Mouse (Mus musculus): ENCODE data around the gene Rph3a. TPM values are rescaled to one million over a fixed set of nuclear protein-coding genes. Genes with fewer than 3 reads are reported as not detected.
"Not testable (repeated sequence)": the region's sequence is repeated elsewhere in the genome, so short reads cannot be mapped to it uniquely, and the experiment has no call there.

The Rph3a gene
- polyA plus RNA-seq, 1 experiment = 0.31 TPM

- DNase-seq (ENCODE audit: low read depth, low spot score) = no peak
- 88% methylated on average over 2 of the region's 2 CpGs for WGBS
Observed at GRCm38 (mm10) chr5:120980116-120980515, 29.8 kb downstream of the Rph3a start.

DNA sequence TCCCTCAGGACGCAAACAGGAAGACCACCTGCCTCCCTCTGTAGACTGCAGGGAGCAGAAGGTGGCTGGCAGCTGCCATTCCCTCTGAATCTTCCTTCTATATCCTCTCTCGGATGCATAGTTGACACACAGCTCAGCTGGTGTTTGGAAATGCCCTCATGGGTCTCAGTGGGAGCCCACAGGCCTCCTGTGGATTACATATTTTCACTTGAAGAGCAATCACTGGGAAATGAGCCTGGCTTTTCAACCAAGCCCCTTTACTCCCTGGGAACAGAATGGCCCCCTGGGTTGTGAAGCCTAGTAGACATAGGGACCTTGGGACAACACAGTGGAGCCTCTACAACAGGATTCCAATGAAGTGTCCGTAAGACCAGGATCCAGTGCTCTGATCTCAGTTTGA, 33.8 kb downstream of the Rph3a start:
- WGBS = 42% methylated on average over 3 of the region's 3 CpGs
- no peak for DNase-seq (ENCODE audit: low read depth, low spot score)

DNA sequence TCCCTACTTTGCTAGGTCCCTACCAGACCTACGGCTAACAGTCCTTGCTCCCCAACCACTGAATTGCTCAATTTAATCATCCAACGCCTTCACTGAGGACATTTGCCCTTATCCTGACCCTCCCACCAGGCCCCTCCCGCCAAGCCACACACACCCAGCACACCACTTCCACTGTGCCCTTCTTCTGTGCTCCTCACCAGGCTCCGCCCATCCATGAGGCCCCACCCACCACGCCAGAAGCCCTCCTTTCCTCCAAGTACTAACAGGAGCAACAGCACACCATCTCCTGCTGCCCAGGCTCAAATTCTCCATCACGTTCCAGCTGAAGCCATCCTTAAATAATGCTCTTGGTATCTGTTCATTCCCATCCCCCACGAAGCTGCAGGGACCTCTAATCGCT, 35.4 kb downstream of the Rph3a start:
- WGBS = 39% methylated on average over 8 of the region's 8 CpGs
- no peak for DNase-seq (ENCODE audit: low read depth, low spot score)

- WGBS = 61% methylated on average over 6 of the region's 6 CpGs
- DNase-seq (ENCODE audit: low read depth, low spot score) = no peak
Observed at GRCm38 (mm10) chr5:120972278-120972677, 37.6 kb downstream of the Rph3a start.

GRCm38 (mm10) chr5:120971326-120971725, 38.6 kb downstream of the Rph3a start:
- 69% methylated on average over 1 of the region's 1 CpGs for WGBS
- DNase-seq (ENCODE audit: low read depth, low spot score) = no peak

- WGBS = 4% methylated on average over 4 of the region's 4 CpGs
- DNase-seq (ENCODE audit: low read depth, low spot score) = no peak
Observed at GRCm38 (mm10) chr5:120969703-120970102, 40.2 kb downstream of the Rph3a start.

- no peak for DNase-seq (ENCODE audit: low read depth, low spot score)
- WGBS = 78% methylated on average over 8 of the region's 8 CpGs
Observed at GRCm38 (mm10) chr5:120968799-120969198, 41.1 kb downstream of the Rph3a start.

DNA sequence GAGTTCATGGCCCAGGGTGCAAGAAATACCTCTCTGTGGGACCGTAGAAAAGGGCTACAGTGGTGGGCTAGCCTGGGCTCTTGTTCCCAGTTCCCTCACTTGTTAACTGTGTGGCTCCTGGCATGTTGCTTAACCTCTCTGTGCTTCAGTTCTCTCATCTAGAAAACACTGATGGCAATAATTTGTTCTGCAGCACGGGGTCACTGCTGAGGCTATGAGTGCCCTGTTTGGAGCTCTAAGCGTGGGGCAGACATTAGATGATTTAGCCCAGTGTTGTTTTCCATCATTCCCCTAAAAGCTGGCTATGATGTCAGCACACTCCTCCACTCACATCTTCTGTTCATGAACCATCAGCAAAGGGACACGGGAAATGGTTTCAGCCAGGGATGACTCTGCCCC, 41.8 kb downstream of the Rph3a start:
- 55% methylated on average over 4 of the region's 4 CpGs for WGBS

GRCm38 (mm10) chr5:120967355-120968133, 42.3 kb downstream of the Rph3a start:
- 74% methylated on average over 13 of the region's 13 CpGs for WGBS
- no peak for DNase-seq (ENCODE audit: low read depth, low spot score)

More for the DNA sequence above, 41.8 kb downstream of the Rph3a start:
- DNase-seq (ENCODE audit: low read depth, low spot score) = no peak

GRCm38 (mm10) chr5:120966894-120967293, 43.0 kb downstream of the Rph3a start:
- DNase-seq (ENCODE audit: low read depth, low spot score) = no peak
- WGBS = 85% methylated on average over 8 of the region's 8 CpGs

DNA sequence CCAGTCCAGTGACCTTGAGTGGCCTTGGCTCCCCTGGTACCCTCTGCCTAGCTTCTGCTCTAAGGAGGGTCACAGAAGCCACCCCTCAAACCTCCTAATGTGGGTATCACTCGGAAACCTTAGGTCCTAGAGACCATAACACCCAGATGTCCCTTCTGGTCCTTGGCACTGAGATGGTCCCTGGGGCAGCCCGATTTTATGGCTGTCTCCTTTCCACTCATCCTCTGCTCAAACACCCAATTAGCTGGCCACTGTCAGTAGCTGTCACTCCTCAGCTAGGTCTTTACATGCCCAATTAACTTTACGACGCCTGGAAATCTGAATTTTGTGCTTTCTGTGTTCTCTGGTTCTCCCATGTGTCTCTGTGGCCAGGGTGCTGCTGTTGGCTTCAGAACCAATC, 43.7 kb downstream of the Rph3a start:
- no peak for DNase-seq (ENCODE audit: low read depth, low spot score)
- 62% methylated on average over 4 of the region's 4 CpGs for WGBS

DNA sequence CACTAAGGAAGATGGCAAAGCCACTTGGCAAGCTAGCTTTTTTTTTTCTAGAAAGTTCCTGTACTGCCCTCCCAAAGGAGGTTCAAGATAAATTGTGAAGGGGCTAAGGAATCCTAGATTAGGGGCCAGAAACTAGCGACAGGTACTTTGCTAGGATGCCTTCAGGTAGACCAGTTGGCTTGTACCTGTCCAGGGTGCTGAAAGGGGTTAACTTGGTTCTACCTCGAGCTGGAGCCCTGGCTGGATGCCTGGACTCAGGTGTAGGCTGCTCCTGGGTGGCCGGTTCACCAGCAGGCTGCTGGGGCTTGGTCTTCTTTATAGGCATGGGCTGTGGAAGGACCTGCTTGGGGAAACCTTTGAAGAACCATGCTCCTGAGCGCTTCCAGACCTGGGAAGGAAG, 48.9 kb downstream of the Rph3a start:
- DNase-seq (ENCODE audit: low read depth, low spot score) = no peak
- 56% methylated on average over 4 of the region's 4 CpGs for WGBS

- WGBS = 28% methylated on average over 5 of the region's 5 CpGs
- no peak for DNase-seq (ENCODE audit: low read depth, low spot score)
Observed at GRCm38 (mm10) chr5:120953974-120954373, 55.9 kb downstream of the Rph3a start.

- no peak for DNase-seq (ENCODE audit: low read depth, low spot score)
- WGBS = 56% methylated on average over 10 of the region's 10 CpGs
Observed at GRCm38 (mm10) chr5:120952242-120952770, 57.6 kb downstream of the Rph3a start.

GRCm38 (mm10) chr5:120942076-120942475, 67.8 kb downstream of the Rph3a start:
- 80% methylated on average over 10 of the region's 10 CpGs for WGBS
- DNase-seq (ENCODE audit: low read depth, low spot score) = no peak

GRCm38 (mm10) chr5:120938586-120938985, 71.3 kb downstream of the Rph3a start:
- 49% methylated on average over 8 of the region's 8 CpGs for WGBS
- no peak for DNase-seq (ENCODE audit: low read depth, low spot score)

DNA sequence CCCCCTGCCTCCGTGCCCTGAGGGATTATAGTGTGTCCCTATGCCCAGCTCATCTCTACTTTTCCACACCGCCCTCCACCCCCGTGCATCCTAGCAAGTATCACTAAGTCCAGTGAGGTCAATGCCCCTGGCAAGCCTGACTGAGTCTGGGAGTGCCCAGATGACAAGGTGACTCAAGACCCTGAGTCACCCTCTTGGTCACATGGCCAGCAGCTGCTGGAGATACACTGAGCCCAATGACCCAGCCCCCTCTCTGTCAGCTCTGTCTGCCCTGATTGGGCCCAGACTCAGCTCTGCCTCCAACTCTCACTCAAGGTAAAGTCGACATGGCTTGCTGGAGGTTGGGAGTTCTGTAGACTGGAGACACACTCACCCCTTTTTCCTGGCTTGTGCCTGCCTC, 72.1 kb downstream of the Rph3a start:
- 68% methylated on average over 4 of the region's 4 CpGs for WGBS
- no peak for DNase-seq (ENCODE audit: low read depth, low spot score)

DNA sequence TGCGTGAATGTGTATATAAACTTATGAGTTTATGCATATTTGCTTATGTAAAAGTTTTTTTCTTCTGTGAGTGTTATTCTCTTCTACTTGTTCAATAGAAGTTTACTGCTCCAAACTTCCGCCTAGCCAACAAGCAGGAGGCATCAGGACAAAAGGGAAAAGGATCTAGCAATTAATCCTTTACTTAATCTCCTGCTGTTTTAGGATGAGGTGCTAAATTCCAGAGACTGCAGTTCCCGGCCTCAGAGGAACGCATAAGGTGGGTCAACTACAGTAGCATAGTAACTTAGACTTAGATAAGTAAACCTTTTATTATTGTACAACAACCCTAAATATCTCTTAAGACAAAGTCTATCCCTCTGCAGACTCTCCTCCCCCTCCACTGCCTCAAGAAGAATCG, 75.9 kb downstream of the Rph3a start:
- no peak for DNase-seq (ENCODE audit: low read depth, low spot score)
- 48% methylated on average over 5 of the region's 5 CpGs for WGBS

DNA sequence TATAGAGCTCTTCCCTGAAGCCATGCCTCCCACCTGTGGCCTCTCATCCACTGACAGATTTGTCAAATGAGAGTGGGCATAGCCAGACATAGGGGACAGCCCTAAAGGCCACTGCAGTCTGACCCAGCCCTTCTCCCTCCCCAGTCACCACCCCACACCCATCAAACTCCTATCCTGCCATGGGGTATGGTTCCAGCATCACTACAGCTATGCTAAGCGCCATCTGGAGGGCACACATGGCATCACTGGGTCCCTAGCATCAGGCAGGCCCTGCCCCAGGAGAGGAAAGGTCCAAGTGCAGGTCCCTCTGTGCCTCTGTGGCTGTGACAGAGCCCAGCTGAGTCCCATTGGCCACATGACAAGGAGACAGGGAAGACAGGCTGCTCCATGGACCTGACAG, 82.9 kb downstream of the Rph3a start:
- WGBS = 18% methylated on average over 1 of the region's 1 CpGs
- no peak for DNase-seq (ENCODE audit: low read depth, low spot score)

DNA sequence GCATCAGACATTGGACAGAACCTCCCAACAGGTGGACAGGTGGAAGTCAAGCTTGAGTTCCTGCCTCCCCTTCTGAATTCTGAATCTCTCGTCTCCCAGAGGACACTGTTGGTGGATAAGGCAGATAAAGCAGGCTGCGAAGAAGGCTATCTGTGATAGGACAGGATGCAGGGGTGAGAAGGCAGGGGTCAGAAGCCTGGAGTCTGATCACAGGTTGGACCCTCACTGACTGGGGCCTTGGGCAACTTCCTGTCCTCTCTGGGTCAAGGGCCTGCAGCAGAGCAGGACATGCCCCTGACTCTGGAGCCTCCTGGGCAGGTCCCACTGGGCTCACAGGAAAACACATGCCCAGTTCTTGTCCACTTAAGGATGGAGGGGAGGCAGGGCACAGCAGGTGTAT, 83.6 kb downstream of the Rph3a start:
- WGBS = 74% methylated on average over 2 of the region's 2 CpGs
- DNase-seq (ENCODE audit: low read depth, low spot score) = not testable (repeated sequence)

GRCm38 (mm10) chr5:120924520-120924919, 85.4 kb downstream of the Rph3a start:
- whole genome bisulfite sequencing = 23% methylated on average over 4 of the region's 4 CpGs
- DNase-seq (ENCODE audit: low read depth, low spot score) = not testable (repeated sequence)
